Mouse (Mus musculus): ENCODE measurements around the gene 2210408I21Rik. TPM values are rescaled to one million over a fixed set of nuclear protein-coding genes. Genes with fewer than 3 reads are reported as not detected.

Gene 2210408I21Rik
- polyA plus RNA-seq, 2 experiments, result 0.78 to 2.9 TPM

GRCm38 (mm10) chr13:77529760-77530159 lies 394.4 kb downstream of the 2210408I21Rik start:
- Histone ChIP-seq H3K27ac (no peak overlapping the region), H3K4me1 (replicated peaks; ENCODE audit: control insufficient read depth in 2 of 2, insufficient read depth in 2 of 2, low read length in 1 of 2) (no peaks in the 10 kb centered on the region), H3K27me3 (ENCODE audit: control insufficient read depth, insufficient read depth, low read length) (no peaks in the 10 kb centered on the region), H3K4me3 (ENCODE audit: insufficient read depth in 1 of 2, low read depth in 2 of 2, low read length in 2 of 2) (no peak overlapping the region), H3K9me3 (ENCODE audit: control insufficient read depth, low read length) (no peaks in the 10 kb centered on the region), H3K4me2 (ENCODE audit: low read depth) (no peak overlapping the region), H3K36me3 (replicated peaks; ENCODE audit: control insufficient read depth, insufficient read depth, low read depth) (no peaks in the 10 kb centered on the region), H3K9ac (replicated peaks) (no peak overlapping the region)
- TF ChIP-seq CTCF (IDR thresholded peaks at IDR 0.05; ENCODE audit: low read depth) (no peak), EP300 (IDR thresholded peaks at IDR 0.05; ENCODE audit: low read depth) (no peak)
- ATAC-seq (ENCODE audit: insufficient read depth), result no peak
- DNase-seq (ENCODE audit: low read depth in 3 of 3, low spot score in 3 of 3), result no peak

- WGBS (ENCODE audit: insufficient replicate concordance), result 72% methylated on average over 4 of the region's 4 CpGs
- DNase-seq (ENCODE audit: low read depth in 3 of 3, low spot score in 3 of 3), result no peak
- H3K4me2 ChIP-seq (ENCODE audit: low read depth), result no peak overlapping the region
- H3K27ac ChIP-seq, result no peak overlapping the region
- TF ChIP-seq EP300 (IDR thresholded peaks at IDR 0.05; ENCODE audit: low read depth) (no peak), CTCF (IDR thresholded peaks at IDR 0.05; ENCODE audit: low read depth) (no peak)
- no peak for ATAC-seq (ENCODE audit: insufficient read depth)
- H3K36me3 ChIP-seq (replicated peaks; ENCODE audit: control insufficient read depth, insufficient read depth, low read depth), result no peaks in the 10 kb centered on the region
- no peak overlapping the region for H3K9ac ChIP-seq (replicated peaks)
- no peaks in the 10 kb centered on the region for H3K9me3 ChIP-seq (ENCODE audit: control insufficient read depth, low read length)
- no peak overlapping the region for H3K4me3 ChIP-seq (ENCODE audit: insufficient read depth in 1 of 2, low read depth in 2 of 2, low read length in 2 of 2)
- no peaks in the 10 kb centered on the region for H3K27me3 ChIP-seq (ENCODE audit: control insufficient read depth, insufficient read depth, low read length)
- no peaks in the 10 kb centered on the region for H3K4me1 ChIP-seq (replicated peaks; ENCODE audit: control insufficient read depth in 2 of 2, insufficient read depth in 2 of 2, low read length in 1 of 2)
These were observed 402.1 kb downstream of the 2210408I21Rik start for GRCm38 (mm10) chr13:77537466-77537865.

- Histone ChIP-seq H3K27ac (no peak overlapping the region), H3K9me3 (ENCODE audit: control insufficient read depth, low read length) (no peaks in the 10 kb centered on the region)
- WGBS (ENCODE audit: insufficient replicate concordance), result 53% methylated on average over 16 of the region's 16 CpGs
These were observed 412.4 kb downstream of the 2210408I21Rik start for GRCm38 (mm10) chr13:77547486-77548385.

GRCm38 (mm10) chr13:77548386-77548695 lies 413.0 kb downstream of the 2210408I21Rik start:
- Histone ChIP-seq H3K4me3 (ENCODE audit: insufficient read depth in 1 of 2, low read depth in 2 of 2, low read length in 2 of 2) (no peak overlapping the region), H3K27ac (no peak overlapping the region), H3K9ac (replicated peaks) (no peak overlapping the region), H3K9me3 (ENCODE audit: control insufficient read depth, low read length) (no peaks in the 10 kb centered on the region), H3K4me1 (replicated peaks; ENCODE audit: control insufficient read depth in 2 of 2, insufficient read depth in 2 of 2, low read length in 1 of 2) (no peaks in the 10 kb centered on the region), H3K4me2 (ENCODE audit: low read depth) (no peak overlapping the region), H3K36me3 (replicated peaks; ENCODE audit: control insufficient read depth, insufficient read depth, low read depth) (no peaks in the 10 kb centered on the region), H3K27me3 (ENCODE audit: control insufficient read depth, insufficient read depth, low read length) (no peaks in the 10 kb centered on the region)
- 24% methylated on average over 3 of the region's 3 CpGs for WGBS (ENCODE audit: insufficient replicate concordance)
- no peak for TF ChIP-seq CTCF (IDR thresholded peaks at IDR 0.05; ENCODE audit: low read depth)
- no peak for DNase-seq (ENCODE audit: low read depth in 3 of 3, low spot score in 3 of 3)
- no peak for ATAC-seq (ENCODE audit: insufficient read depth)

More at GRCm38 (mm10) chr13:77547486-77548385, 412.4 kb downstream of the 2210408I21Rik start:
- H3K27me3 ChIP-seq (ENCODE audit: control insufficient read depth, insufficient read depth, low read length), result no peaks in the 10 kb centered on the region
- no peaks in the 10 kb centered on the region for H3K36me3 ChIP-seq (replicated peaks; ENCODE audit: control insufficient read depth, insufficient read depth, low read depth)
- H3K9ac ChIP-seq (replicated peaks), result no peak overlapping the region
- ATAC-seq (ENCODE audit: insufficient read depth), result no peak
- H3K4me1 ChIP-seq (replicated peaks; ENCODE audit: control insufficient read depth in 2 of 2, insufficient read depth in 2 of 2, low read length in 1 of 2), result no peaks in the 10 kb centered on the region
- H3K4me3 ChIP-seq (ENCODE audit: insufficient read depth in 1 of 2, low read depth in 2 of 2, low read length in 2 of 2), result no peak overlapping the region
- TF ChIP-seq EP300 (IDR thresholded peaks at IDR 0.05; ENCODE audit: low read depth) (no peak), CTCF (IDR thresholded peaks at IDR 0.05; ENCODE audit: low read depth) (no peak)
- H3K4me2 ChIP-seq (ENCODE audit: low read depth), result no peak overlapping the region
- no peak for DNase-seq (ENCODE audit: low read depth in 3 of 3, low spot score in 3 of 3)

- no peak overlapping the region for H3K4me3 ChIP-seq (ENCODE audit: insufficient read depth in 1 of 2, low read depth in 2 of 2, low read length in 2 of 2)
- H3K4me1 ChIP-seq (replicated peaks; ENCODE audit: control insufficient read depth in 2 of 2, insufficient read depth in 2 of 2, low read length in 1 of 2), result no peaks in the 10 kb centered on the region
- H3K36me3 ChIP-seq (replicated peaks; ENCODE audit: control insufficient read depth, insufficient read depth, low read depth), result no peaks in the 10 kb centered on the region
- TF ChIP-seq EP300 (IDR thresholded peaks at IDR 0.05; ENCODE audit: low read depth) (no peak), CTCF (IDR thresholded peaks at IDR 0.05; ENCODE audit: low read depth) (no peak)
- H3K27me3 ChIP-seq (ENCODE audit: control insufficient read depth, insufficient read depth, low read length), result no peaks in the 10 kb centered on the region
- H3K9me3 ChIP-seq (ENCODE audit: control insufficient read depth, low read length), result no peaks in the 10 kb centered on the region
- DNase-seq (ENCODE audit: low read depth in 3 of 3, low spot score in 3 of 3) (no peak), ATAC-seq (ENCODE audit: insufficient read depth) (no peak)
- H3K27ac ChIP-seq, result no peak overlapping the region
- 56% methylated on average over 4 of the region's 4 CpGs for WGBS (ENCODE audit: insufficient replicate concordance)
- H3K4me2 ChIP-seq (ENCODE audit: low read depth), result no peak overlapping the region
- no peak overlapping the region for H3K9ac ChIP-seq (replicated peaks)
These were observed 413.4 kb downstream of the 2210408I21Rik start for GRCm38 (mm10) chr13:77548750-77549149.

All from liver, embryonic 14.5 days (tissue).